Mouse (Mus musculus) liver, embryonic 14.5 days (tissue): ENCODE data around the gene Slc17a4. TPM values are rescaled to one million over a fixed set of nuclear protein-coding genes. Genes with fewer than 3 reads are reported as not detected.

Source experiments
- ATAC-seq: fragments of 200-750 bp; cut with Nextera tagmentation; 2 replicates; pipeline ENCODE4 v1.8.0; 2017; ENCODE audit warnings: moderate number of reproducible peaks, mild to moderate bottlenecking, moderate library complexity; ENCODE audit not compliant: insufficient read depth
- DNase-seq, 3 experiments: peaks; one replicate each; pipeline ENCODE4 v3.0.0-alpha.2; 2012 to 2013; ENCODE audit warnings: low read depth in 3 of 3, low spot score in 3 of 3
- H3K27ac ChIP-seq: fragments of 300-500 bp; sonication (generic); 2 replicates; pipeline ENCODE4 v1.5.1; 2014; ENCODE audit warnings: moderate library complexity, mild to moderate bottlenecking, control low read depth, inconsistent platforms
- H3K27me3 ChIP-seq: fragments of 300-500 bp; sonication (generic); 2 replicates; pipeline ENCODE4 v1.6.1; 2014; ENCODE audit warnings: mild to moderate bottlenecking, low read length, moderate library complexity; ENCODE audit not compliant: control insufficient read depth, insufficient read depth
- H3K36me3 ChIP-seq: fragments of 300-500 bp; sonication (generic); replicated peaks from 2 replicates; pipeline ENCODE4 v1.6.1; 2014; ENCODE audit warnings: low read depth; ENCODE audit not compliant: control insufficient read depth, insufficient read depth
- H3K4me1 ChIP-seq, 2 experiments: fragments of 200-500 bp in 1 of 2; fragments of 300-500 bp in 1 of 2; sonication (generic) in 1 of 2; replicated peaks; 2 replicates each; pipeline ENCODE4 v1.6.1; 2012 to 2014; ENCODE audit warnings: antibody characterized with exemption in 1 of 2, inconsistent platforms in 1 of 2, low read length in 1 of 2; ENCODE audit not compliant: control insufficient read depth in 2 of 2, insufficient read depth in 2 of 2
- H3K4me2 ChIP-seq: fragments of 300-500 bp; sonication (generic); 2 replicates; pipeline ENCODE4 v1.6.1; 2014; ENCODE audit warnings: low read depth, mild to moderate bottlenecking, control low read depth, moderate library complexity
- H3K4me3 ChIP-seq, 2 experiments: fragments of 200-500 bp in 1 of 2; fragments of 300-500 bp in 1 of 2; sonication (generic) in 1 of 2; 2 replicates each; pipeline ENCODE4 v1.5.1; 2012 to 2014; ENCODE audit warnings: low read depth in 2 of 2, low read length in 2 of 2, mild to moderate bottlenecking in 2 of 2, control low read depth in 1 of 2, inconsistent platforms in 1 of 2, moderate library complexity in 1 of 2; ENCODE audit not compliant: insufficient read depth in 1 of 2
- H3K9ac ChIP-seq: fragments of 300-500 bp; sonication (generic); replicated peaks from 2 replicates; pipeline ENCODE4 v1.6.1; 2014; ENCODE audit warnings: mild to moderate bottlenecking, control low read depth, moderate library complexity
- H3K9me3 ChIP-seq: fragments of 300-500 bp; sonication (generic); 2 replicates; pipeline ENCODE4 v1.6.1; 2016; ENCODE audit warnings: low read length, mixed read lengths; ENCODE audit not compliant: control insufficient read depth
- CTCF ChIP-seq: IDR thresholded peaks from 2 replicates; pipeline ENCODE4 v1.5.1; 2016; ENCODE audit warnings: antibody characterized with exemption, low read depth, control low read depth
- EP300 ChIP-seq: IDR thresholded peaks from 2 replicates; pipeline ENCODE4 v1.6.1; 2016; ENCODE audit warnings: antibody characterized with exemption, low read depth
- WGBS: fragments of 180-500 bp; shearing (Covaris S2); extraction: QIAGEN DNeasy Blood & Tissue Kit; methylation state at CpG from one replicate; pipeline ENCODE4 v1.1.7; 2014; ENCODE audit not compliant: insufficient replicate concordance; 5-methylcytosine and 5-hydroxymethylcytosine counted together
- polyA plus RNA-seq, 2 experiments: library from polyadenylated mRNA; depleted of rRNA in 1 of 2; stranded (reverse) in 1 of 2; unstranded in 1 of 2; fragments of >200 nt; fragmentation: Nextera tagmentation in 1 of 2; extraction: Ambion mirVana in 1 of 2; gene quantifications; 2 replicates each; pipeline versions ENCODE4 v1.2.1 to v1.2.3; 2012 to 2014

Slc17a4 gene
- polyA plus RNA-seq (2012; rRNA removed) (0.02 and 0.03 TPM in 2 replicates), polyA plus RNA-seq (2014; fragmentation: Nextera tagmentation; extraction: Ambion mirVana) (0.04 and 0.08 TPM in 2 replicates)

DNA sequence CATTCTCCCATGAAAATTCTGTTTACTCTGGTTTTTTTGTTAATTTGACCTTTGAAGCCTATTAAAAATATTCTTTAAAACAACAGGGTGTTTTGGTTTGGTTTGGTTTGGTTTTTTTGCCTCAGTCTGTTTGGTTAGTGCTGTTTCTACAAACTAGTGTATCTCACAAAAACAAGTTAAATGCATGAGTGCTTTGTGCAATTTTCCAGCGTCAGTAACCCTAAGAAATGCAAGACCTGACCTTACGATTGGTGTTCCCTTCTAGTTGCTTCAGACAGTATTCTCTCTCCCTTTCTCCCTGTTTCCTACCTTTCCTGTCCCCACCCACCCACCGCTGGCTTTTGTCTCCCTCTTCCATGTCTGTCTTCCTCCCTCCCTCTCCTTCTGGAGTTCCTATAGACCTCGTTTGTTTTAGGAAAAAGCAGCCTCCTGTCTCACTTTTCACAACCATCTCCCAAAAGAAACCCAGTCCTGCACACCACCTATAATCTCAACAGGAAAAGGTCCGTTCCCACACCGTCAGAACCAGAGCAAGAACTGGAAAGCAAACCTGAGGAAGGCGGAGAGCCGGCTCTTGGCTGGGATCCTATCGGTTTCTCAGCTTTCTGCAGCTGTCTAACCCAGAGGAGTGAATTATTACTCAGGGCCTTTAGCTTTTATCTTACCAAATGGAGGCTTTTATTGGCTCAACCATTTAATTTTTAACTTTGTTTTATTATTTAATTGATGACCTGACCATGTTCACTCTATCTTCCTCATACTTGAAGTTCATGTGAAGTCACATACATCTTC lies at the start of gene Slc17a4:
TSS of gene Slc17a4 (minus strand) at position 634 of the 792 bp plus-strand sequence.
- Histone ChIP-seq H3K36me3 (no peaks in the 10 kb centered on the region), H3K4me1 (peaks cover 11 to 34% of the 10 kb centered on the region in 2 experiments; a peak in 2 of 4 replicates), H3K9me3 (no peaks in the 10 kb centered on the region), H3K27ac (peak within 1 kb of the TSS; percentile 14; the same call in 1 of the 2 replicates), H3K27me3 (no peaks in the 10 kb centered on the region), H3K4me3 (no peak within 1 kb of the TSS), H3K4me2 (no peak within 1 kb of the TSS), H3K9ac (no peak within 1 kb of the TSS; the same call in 1 of the 2 replicates)
- no peak for TF ChIP-seq CTCF
- no peak for TF ChIP-seq EP300
- 34% methylated on average over 9 of the region's 9 CpGs for WGBS
- no peak for ATAC-seq
- no peak for DNase-seq

DNA sequence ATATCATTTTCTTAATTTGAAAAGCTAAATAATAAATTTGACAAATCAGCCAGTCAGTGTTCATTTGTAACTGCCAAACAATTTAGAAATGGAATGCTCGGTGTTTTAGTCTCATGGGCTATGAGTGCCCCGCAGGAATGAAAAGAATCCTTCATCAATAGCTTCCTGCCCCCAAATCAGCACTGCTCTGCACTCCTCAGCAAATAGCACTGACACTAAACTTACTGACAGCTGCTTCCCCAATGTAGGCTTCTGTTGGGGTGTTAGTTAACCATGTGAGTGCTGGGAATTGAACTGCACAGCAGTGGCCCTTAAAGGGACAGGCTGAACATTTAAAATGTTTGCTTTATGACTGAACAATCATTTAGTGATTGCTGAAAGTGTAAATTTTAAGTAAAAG lies 45.0 kb upstream of the Slc17a4 start:
- TF ChIP-seq EP300 (no peak), CTCF (no peak)
- WGBS = 21% methylated on average over 2 of the region's 2 CpGs

DNA sequence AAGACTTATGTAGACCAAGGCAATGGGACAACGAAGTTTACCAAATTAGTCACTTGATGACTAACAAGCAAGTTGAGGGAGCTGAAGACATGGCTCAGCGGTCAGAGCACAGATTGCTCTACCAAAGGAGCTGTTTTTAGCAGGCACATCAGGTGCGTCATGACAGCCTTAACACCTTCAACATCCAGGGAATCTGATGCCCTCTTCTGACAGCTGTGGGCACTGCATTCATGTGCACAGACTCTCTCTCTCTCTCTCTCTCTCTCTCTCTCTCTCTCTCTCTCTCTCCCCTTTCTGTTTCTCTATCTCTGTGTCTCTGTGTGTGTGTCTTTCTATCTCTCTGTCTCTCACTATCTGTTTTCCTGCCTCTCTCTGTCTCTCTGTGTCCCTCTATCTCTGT lies 36.1 kb upstream of the Slc17a4 start:
- Histone ChIP-seq H3K9me3 (no peaks in the 10 kb centered on the region), H3K36me3 (no peaks in the 10 kb centered on the region), H3K4me2 (no peak overlapping the region), H3K27me3 (no peaks in the 10 kb centered on the region), H3K27ac (no peak overlapping the region), H3K4me1 (no peaks in the 10 kb centered on the region), H3K9ac (no peak overlapping the region), H3K4me3 (no peak overlapping the region)
- no peak for DNase-seq
- no peak for ATAC-seq
- 32% methylated on average over 3 of the region's 3 CpGs for WGBS
- TF ChIP-seq CTCF (peak; percentile 57), EP300 (no peak)

More for the DNA sequence above, 45.0 kb upstream of the Slc17a4 start:
- no peak overlapping the region for H3K4me3 ChIP-seq
- no peaks in the 10 kb centered on the region for H3K27me3 ChIP-seq
- no peak overlapping the region for H3K9ac ChIP-seq
- no peaks in the 10 kb centered on the region for H3K4me1 ChIP-seq
- H3K36me3 ChIP-seq = no peaks in the 10 kb centered on the region
- ATAC-seq (no peak), DNase-seq (no peak)
- no peak overlapping the region for H3K27ac ChIP-seq
- no peak overlapping the region for H3K4me2 ChIP-seq
- H3K9me3 ChIP-seq = no peaks in the 10 kb centered on the region

DNA sequence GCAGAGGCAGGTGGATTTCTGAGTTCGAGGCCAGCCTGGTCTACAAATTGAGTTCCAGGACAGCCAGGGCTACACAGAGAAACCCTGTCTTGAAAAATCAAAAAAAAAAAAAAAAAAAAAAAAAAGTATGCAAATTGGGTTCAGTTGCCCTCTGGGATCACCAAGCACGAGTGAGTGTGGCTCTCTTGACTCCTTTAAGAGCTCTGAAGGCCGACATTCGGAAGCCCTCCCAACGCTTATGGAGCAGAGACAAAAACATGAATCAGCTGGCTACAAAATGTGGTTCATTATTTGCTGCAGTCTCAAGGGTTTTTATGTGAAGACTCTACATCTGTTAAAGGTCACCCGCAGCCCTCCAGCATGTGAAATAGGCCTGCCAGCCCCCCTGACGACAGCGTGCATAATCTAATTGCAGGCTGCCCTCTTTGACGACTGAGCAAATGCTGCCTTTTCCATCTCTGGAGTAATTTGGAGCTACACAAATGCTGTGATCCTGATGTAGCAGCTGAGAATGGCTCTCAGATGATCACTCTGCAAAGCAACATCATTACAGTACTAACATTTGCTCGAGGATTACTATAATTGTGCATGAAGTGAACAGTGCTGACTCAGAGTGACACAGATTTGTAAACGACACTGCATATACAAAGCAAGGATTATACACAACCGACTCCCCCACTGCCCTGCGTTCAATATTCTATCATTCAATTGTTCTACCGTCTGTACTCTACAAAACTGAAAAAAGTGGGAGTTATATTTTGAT lies 34.9 kb upstream of the Slc17a4 start:
- WGBS = 55% methylated on average over 14 of the region's 14 CpGs
- Histone ChIP-seq H3K4me1 (no peaks in the 10 kb centered on the region), H3K4me2 (no peak overlapping the region), H3K9me3 (no peaks in the 10 kb centered on the region), H3K27me3 (no peaks in the 10 kb centered on the region), H3K4me3 (no peak overlapping the region), H3K36me3 (no peaks in the 10 kb centered on the region), H3K9ac (no peak overlapping the region), H3K27ac (no peak overlapping the region)
- TF ChIP-seq CTCF = no peak
- TF ChIP-seq EP300 = no peak
- DNase-seq (no peak), ATAC-seq (no peak)

DNA sequence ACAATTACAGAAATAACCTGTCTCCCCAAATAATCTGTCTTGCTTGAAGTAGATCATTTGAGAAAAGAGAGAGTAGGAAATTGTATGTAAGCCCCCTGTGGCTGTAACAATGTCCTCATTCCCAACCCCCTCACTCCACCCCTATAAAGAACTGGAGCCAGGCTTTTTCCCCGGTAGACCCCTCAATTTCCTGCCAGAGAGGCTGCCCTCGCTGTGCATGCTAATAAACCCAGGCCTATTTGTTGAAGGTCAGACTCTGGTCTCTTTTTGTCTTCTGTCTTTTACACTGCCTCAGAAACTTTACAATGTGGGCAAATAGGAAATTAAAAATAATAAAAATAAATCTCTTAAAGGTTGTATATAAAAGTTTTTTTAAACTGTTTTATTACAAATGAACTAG lies 31.4 kb upstream of the Slc17a4 start:
- no peaks in the 10 kb centered on the region for H3K4me1 ChIP-seq
- H3K27me3 ChIP-seq = no peaks in the 10 kb centered on the region
- WGBS = 42% methylated on average over 2 of the region's 2 CpGs
- H3K9ac ChIP-seq = no peak overlapping the region
- no peak overlapping the region for H3K4me2 ChIP-seq
- H3K4me3 ChIP-seq = no peak overlapping the region
- no peak for DNase-seq
- no peak for ATAC-seq
- no peak overlapping the region for H3K27ac ChIP-seq
- TF ChIP-seq EP300 = no peak
- no peak for TF ChIP-seq CTCF
- H3K9me3 ChIP-seq = no peaks in the 10 kb centered on the region
- no peaks in the 10 kb centered on the region for H3K36me3 ChIP-seq
